Mouse (Mus musculus) left cerebral cortex, postnatal 25 days (tissue): ENCODE results near the gene Abracl. TPM values are rescaled to one million over a fixed set of nuclear protein-coding genes. Genes with fewer than 3 reads are reported as not detected.

Source experiments
- DNase-seq, 2 experiments: peaks; one replicate each; pipeline ENCODE4 v3.0.0; 2022; ENCODE audit warnings: low spot score in 2 of 2, mixed read lengths in 1 of 2
- intact Hi-C: fragments of 180-260 bp; cut with DNase I; formaldehyde crosslinking; loops from one replicate; pipeline ENCODE4 v1.15.1; 2025
- total RNA-seq, 2 experiments: library from RNA; stranded (reverse); gene quantifications; 2 replicates each; pipeline ENCODE4 v1.2.3; 2021

Gene Abracl
- total RNA-seq, 2 experiments from 2014 or later, result 13.3 to 15.0 TPM

GRCm38 (mm10) chr10:18036849-18037248 lies 13.8 kb upstream of the Abracl start:
- intact Hi-C loops, result no loop called here

DNA sequence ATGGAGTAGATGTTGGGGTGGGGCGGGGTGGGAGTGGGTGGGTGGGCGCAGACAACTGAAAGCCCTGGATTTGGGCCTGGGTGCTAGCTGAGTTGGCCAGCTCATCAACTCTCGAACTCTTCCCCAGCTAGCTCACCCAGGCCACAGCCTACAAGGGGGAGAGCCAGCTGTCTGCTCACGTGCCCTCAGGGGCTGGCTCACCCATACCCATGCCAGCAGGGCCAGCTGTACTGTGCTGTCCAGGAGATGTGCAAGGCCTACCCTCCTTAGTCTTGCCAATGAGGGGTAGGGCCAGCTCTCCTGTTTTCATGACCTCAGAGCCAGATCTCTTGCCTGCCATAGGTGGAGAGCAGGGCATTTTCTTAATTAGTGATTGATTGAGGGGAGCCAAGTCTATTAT lies 11.3 kb upstream of the Abracl start:
- intact Hi-C loops, result no loop called here
- DNase-seq, result no peak

More at GRCm38 (mm10) chr10:18036849-18037248, 13.8 kb upstream of the Abracl start:
- DNase-seq, result no peak

DNA sequence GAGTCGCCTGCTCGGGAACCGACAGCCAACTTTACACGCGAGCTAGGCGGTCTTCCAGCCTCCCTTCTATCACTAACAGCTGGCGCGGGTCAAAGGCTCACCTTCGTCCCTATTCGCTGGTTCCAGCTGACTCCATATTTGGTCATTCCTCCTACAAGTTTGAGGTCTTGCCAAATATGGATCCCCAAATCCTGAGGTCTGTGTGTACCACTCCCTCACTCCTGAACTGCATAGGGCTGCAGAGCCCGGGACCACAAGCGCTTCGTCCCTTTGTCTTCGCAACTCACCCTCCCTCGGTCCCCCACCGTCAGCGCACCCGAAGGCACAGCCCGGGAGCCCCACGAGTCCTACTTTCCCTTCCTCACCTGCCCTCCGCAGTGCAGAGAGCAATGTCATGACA lies 776 bp downstream of the Abracl start:
- intact Hi-C loops, result loop anchor here (2.0 to 5.0 kb wide), 3 partner anchors 32 to 120 kb away; partner anchors contain the start of genes Heca and Reps1
- peak; percentile 30 to 62 for DNase-seq

- peak in 1 of 2 experiments; percentile 11 for DNase-seq
- intact Hi-C loops, result loop anchor here (2.0 to 5.0 kb wide), 3 partner anchors 33 to 119 kb away; partner anchors contain the start of genes Heca and Reps1
These were observed 1.3 kb downstream of the Abracl start for GRCm38 (mm10) chr10:18021576-18022311.

- intact Hi-C loops, result loop anchor here (5.0 kb wide), 1 partner anchor 119 kb away; no protein-coding TSS in a partner anchor
- peak; percentile 10 to 74 for DNase-seq
These were observed 2.2 kb downstream of the Abracl start for GRCm38 (mm10) chr10:18020846-18021245.

DNA sequence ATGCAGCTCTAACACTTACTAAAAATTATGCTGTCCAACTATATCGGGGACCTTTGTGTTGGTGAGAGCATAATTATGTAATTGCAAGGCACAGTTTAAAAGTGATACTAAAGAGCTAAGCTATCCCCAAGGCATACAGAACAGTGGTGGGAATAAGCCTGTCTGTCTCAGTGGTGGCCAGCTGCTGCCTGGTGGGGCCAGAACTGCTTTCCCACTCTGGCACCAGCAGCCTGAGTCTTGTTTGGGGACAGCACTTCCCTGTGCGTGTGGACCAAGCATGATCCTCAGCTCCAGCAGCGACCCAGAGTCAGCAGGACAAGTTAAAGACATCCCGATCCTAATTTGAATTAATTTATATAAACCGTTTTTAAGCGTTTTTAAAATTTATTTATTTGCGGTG lies 2.6 kb downstream of the Abracl start:
- no peak for DNase-seq
- intact Hi-C loops, result loop anchor here (5.0 kb wide), 1 partner anchor 118 kb away; no protein-coding TSS in a partner anchor

DNA sequence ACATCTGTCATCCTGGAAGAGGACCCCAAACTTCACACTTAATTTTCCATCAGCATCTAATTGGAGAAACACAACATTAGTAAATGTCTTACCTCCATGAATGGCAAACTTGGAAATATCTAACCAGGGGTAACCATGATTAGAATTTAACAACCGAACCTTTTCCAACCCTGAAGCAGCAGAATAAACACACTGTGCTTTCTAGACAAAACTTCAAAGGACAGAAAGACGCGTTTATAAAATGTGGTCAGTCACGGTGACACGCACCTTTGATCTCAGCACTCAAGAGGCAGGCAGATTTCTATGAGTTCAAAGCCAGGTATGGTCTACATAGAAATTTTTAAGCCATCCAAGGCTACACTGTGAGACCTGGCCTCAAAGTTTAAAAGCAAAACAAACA lies 11.3 kb downstream of the Abracl start:
- intact Hi-C loops, result no loop called here
- DNase-seq, result no peak

DNA sequence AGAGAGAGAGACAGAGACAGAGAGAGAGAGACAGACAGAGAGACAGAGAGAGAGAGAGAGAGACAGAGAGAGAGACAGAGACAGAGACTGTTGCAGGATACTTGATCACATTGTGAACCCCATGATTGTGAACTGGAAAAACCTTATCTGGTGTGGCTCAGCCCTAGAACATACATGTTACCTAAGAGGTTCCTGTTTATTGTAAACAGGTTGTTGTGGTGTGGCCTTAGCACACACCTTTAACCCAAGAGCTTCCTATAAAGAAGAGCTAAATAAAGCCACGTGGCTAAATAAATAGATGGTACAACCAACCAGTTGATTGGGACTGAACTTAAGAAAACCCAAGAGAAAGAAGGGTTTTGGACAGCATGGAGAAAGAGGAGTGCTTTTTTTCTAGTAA lies 13.3 kb downstream of the Abracl start:
- intact Hi-C loops, result no loop called here

GRCm38 (mm10) chr10:18008118-18008517 lies 15.0 kb downstream of the Abracl start:
- intact Hi-C loops, result no loop called here

More for the DNA sequence above, 13.3 kb downstream of the Abracl start:
- no peak for DNase-seq

GRCm38 (mm10) chr10:18007243-18007642 lies 15.8 kb downstream of the Abracl start:
- DNase-seq, result peak in 1 of 2 experiments; percentile 36
- intact Hi-C loops, result no loop called here

More at GRCm38 (mm10) chr10:18008118-18008517, 15.0 kb downstream of the Abracl start:
- DNase-seq, result peak in 1 of 2 experiments; percentile 72

DNA sequence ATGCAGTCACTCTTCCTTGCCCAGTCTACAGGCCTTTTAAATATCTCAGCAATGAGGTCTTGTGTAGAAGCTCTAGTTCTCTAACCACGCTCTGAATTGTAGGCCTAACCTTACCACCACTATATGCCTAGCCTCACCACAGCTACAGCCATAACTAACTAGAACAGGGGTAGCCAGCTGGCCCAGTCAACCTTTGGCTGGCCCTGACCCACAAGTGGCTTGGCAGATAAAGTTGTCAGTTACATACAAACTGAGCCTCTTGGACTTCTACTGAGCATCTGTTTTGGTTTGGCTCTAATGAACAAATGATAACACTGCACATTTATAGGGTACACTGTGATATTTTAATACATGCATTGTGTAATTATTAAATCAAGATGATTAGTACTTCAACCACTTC lies 16.3 kb downstream of the Abracl start:
- intact Hi-C loops, result no loop called here

GRCm38 (mm10) chr10:18005136-18005955 lies 17.7 kb downstream of the Abracl start:
- intact Hi-C loops, result no loop called here
- no peak for DNase-seq

More for the DNA sequence above, 16.3 kb downstream of the Abracl start:
- no peak for DNase-seq

DNA sequence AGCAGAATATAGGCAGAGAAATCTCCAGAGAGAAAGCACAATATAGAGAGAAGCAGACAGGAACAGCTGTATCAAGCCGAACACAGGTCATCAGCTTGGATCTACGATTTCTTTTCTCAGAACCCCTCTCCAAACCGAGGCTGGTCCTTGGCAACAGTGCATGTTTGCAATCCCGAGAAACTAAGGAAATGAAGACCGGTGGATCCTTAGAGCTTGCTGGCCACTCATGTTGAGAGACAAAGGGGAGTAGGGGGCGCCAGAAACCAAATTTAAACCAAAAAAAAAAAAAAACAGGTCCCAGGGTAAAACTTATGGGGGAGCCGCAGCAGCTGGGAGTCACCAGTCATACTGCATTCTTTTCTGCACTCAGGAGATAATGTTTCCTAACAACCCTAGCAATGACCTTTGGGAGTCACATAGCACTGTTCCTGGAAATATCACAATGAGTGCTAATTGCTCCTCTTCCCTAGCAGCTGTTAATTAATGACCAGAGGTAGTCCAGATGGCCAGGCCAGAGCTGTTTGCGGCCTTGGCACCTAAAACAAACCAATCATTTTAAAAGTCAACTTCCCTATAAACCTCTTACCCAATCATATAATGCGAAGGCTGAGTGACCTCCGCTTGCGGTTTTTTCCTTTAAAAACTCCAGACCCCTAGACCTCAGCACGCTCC lies 19.0 kb downstream of the Abracl start:
- DNase-seq, result no peak
- intact Hi-C loops, result no loop called here

DNA sequence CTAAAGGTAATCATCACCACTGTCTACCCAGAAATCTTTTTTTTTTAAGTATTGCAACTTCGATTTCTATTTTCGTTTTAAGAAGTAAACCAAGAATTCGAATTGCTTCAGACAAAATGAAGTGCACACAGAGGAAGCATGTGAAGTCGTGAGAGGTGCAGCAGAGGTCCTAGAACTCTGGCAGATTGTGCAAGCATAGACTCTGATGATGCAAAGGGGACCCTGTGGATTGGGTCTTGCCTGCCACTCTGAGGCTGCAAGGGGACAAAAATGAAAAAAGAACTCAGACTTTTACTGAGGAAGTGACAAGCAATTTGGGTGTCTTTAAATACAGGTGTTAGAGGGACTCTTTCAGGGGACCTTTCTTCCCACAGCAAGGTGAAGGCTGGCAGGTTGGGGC lies 32.5 kb downstream of the Abracl start:
- intact Hi-C loops, result no loop called here
- no peak for DNase-seq

DNA sequence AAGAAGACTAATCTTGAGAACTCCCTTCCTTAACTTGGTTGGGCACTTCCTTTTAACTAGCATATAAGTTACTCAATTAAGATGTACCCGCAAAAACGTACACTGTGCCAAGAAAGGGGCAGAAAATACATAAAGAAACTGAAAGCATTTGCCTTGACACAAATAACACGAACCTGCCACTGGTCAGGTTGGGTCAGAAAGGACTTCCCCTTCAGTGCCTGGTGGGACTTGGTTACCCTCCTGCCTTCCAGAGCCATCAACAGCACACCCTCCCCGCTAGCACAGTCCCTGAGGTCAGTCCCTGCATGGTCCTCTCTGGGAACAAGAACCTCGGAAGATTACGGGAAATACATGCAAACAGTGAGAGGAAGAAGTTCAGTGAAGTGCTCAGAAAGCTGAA lies 34.0 kb downstream of the Abracl start:
- intact Hi-C loops, result no loop called here
- DNase-seq, result no peak

GRCm38 (mm10) chr10:17987823-17988423 lies 35.2 kb downstream of the Abracl start:
- no peak for DNase-seq
- intact Hi-C loops, result no loop called here

DNA sequence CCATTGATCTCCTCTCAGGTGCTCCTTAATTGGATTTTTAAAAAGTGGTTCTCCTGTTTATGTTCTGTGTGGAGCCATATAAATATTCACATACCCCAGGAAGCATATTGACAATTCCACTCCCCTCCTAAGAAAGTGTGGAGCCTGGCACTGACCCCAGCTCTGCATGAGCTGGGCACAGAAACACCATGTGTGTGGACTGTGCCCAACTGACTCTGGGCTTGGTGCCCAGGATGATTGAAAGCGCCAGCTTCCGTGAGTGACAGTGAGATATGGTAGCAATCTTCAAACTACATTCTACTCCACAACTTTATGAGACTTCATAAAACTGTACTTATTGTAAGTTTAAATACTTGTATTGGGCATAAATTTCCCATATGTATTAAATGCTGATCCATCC lies 39.8 kb downstream of the Abracl start:
- intact Hi-C loops, result no loop called here
- DNase-seq, result no peak

DNA sequence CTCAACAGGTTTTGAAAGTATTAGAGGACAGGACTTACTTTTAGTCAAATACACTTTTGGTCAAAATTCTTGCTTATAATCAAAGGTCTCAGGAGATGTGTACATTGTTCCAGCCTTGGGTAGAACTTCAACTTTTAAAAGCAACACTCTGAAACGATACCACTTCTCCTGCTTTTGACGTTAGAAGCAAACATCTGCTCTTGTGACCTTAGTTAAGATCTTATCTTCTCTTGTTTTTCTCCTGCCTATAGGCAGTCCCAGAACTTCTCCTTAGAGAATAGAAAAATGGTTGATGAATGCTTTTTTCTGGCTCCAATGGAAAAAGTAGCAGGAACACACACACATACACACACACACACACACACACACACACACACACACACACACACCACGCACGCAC lies 57.0 kb downstream of the Abracl start:
- intact Hi-C loops, result no loop called here

More for the DNA sequence above, 57.0 kb downstream of the Abracl start:
- DNase-seq, result no peak
